Mouse (Mus musculus): ENCODE measurements around the gene Hectd4. TPM values are rescaled to one million over a fixed set of nuclear protein-coding genes. Genes with fewer than 3 reads are reported as not detected.

The Hectd4 gene
- total and polyA plus RNA-seq, 3 experiments: 2.1 to 7.8 (median 6.0) TPM

DNA sequence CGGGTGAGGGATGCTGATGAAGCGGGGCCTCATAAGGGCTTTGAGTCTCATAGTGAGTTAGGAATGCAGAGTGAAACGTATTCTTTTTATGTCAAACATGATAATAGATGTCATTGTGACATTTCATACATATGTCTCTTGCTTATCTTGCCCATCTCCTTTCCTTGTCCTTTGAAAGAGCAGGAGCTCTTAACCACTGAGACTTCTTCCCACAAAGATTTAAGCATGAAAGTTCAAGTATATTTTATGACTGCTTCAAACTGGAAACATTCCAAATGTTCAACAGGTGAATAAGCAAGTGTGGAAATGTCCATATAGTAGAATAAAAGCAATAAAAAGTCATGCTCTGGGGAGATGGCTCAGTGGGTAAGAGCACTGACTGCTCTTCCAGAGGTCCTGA, 6.4 kb downstream of the Hectd4 start:
- H3K79me2 ChIP-seq (replicated peaks; ENCODE audit: control insufficient read depth, extremely low read depth, insufficient read depth, poor library complexity, severe bottlenecking): peaks cover 13% of the 10 kb centered on the region
- H3K27me3 ChIP-seq (replicated peaks): no peaks in the 10 kb centered on the region
- H3K4me2 ChIP-seq (ENCODE audit: insufficient read depth, low read depth, poor library complexity, severe bottlenecking): no peak overlapping the region
- dilution Hi-C loops (cut with MboI; ENCODE audit: extremely low pct_ligation_motif_present, extremely low pct_unique_long_range_greater_than_20kb, low sequenced_read_pairs): no loop called here
- H3K36me3 ChIP-seq (replicated peaks in 1 of 2; ENCODE audit: control insufficient read depth in 1 of 2, insufficient read depth in 1 of 2, low read length in 1 of 2): peaks cover 0 to 11% of the 10 kb centered on the region in 2 experiments
- peaks cover 17 to 56% of the 10 kb centered on the region in 2 experiments for H3K4me1 ChIP-seq (ENCODE audit: control insufficient read depth in 1 of 2, insufficient read depth in 2 of 2)
- no peak overlapping the region for H3K27ac ChIP-seq (ENCODE audit: insufficient read depth, low read depth)
- TF ChIP-seq USF1 (IDR thresholded peaks at IDR 0.05; ENCODE audit: low read depth, low read length) (no peak), JUND (conservative IDR thresholded peaks at IDR 0.05; ENCODE audit: low read depth, low read length) (no peak), NRF1 (IDR thresholded peaks at IDR 0.05; ENCODE audit: low read depth, low read length) (no peak), MYC (IDR thresholded peaks at IDR 0.05; ENCODE audit: low read depth, low read length) (no peak), POLR2AphosphoS2 (IDR thresholded peaks at IDR 0.05; ENCODE audit: low read depth, low read length) (no peak), JUN (IDR thresholded peaks at IDR 0.05; ENCODE audit: insufficient read depth, low read depth, low read length) (no peak)
- H3K9ac ChIP-seq (ENCODE audit: insufficient read depth, low read depth): no peak overlapping the region
- no peaks in the 10 kb centered on the region for H3K9me3 ChIP-seq (replicated peaks; ENCODE audit: low read length)
- DNase-seq (ENCODE audit: extremely low read depth): no peak
- in situ Hi-C loops (cut with MboI; ENCODE audit: low pct_ligation_motif_present, low pct_unique_long_range_greater_than_20kb, low sequenced_read_pairs): loop anchor here (5.0 kb wide), 1 partner anchor 41 kb away; no protein-coding TSS in a partner anchor
- H3K4me3 ChIP-seq (replicated peaks in 1 of 3; ENCODE audit: low read depth in 2 of 3, low read length in 2 of 3, poor library complexity in 1 of 3): no peak overlapping the region

DNA sequence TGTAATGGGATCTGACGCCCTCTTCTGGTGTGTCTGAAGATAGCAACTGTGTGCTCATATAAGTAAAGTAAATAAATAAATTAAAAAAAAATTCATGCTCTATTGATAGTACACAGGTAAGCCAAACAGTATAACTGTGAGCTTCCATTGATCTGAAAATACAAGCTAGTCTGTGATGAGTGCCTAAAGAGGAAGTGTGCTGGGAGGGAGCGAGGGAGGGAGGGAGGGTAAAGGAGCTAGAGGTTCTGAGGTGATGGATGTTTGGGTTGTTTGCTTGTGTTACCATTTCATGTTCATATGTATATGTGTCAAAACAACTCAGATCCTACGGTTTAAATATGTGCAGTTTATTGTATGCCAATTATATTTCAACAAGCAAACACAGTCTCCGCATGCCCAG, 6.8 kb downstream of the Hectd4 start:
- Histone ChIP-seq H3K9me3 (replicated peaks; ENCODE audit: low read length) (no peaks in the 10 kb centered on the region), H3K4me1 (ENCODE audit: control insufficient read depth in 1 of 2, insufficient read depth in 2 of 2) (peaks cover 17 to 52% of the 10 kb centered on the region in 2 experiments), H3K79me2 (replicated peaks; ENCODE audit: control insufficient read depth, extremely low read depth, insufficient read depth, poor library complexity, severe bottlenecking) (peaks cover 10% of the 10 kb centered on the region), H3K36me3 (replicated peaks in 1 of 2; ENCODE audit: control insufficient read depth in 1 of 2, insufficient read depth in 1 of 2, low read length in 1 of 2) (peaks cover 0 to 11% of the 10 kb centered on the region in 2 experiments), H3K4me2 (ENCODE audit: insufficient read depth, low read depth, poor library complexity, severe bottlenecking) (peak overlapping the region; percentile 30; the same call in 1 of the 2 replicates), H3K27ac (ENCODE audit: insufficient read depth, low read depth) (no peak overlapping the region), H3K9ac (ENCODE audit: insufficient read depth, low read depth) (no peak overlapping the region), H3K4me3 (replicated peaks in 1 of 3; ENCODE audit: low read depth in 2 of 3, low read length in 2 of 3, poor library complexity in 1 of 3) (no peak overlapping the region), H3K27me3 (replicated peaks) (no peaks in the 10 kb centered on the region)
- no peak for DNase-seq (ENCODE audit: extremely low read depth)
- in situ Hi-C loops (cut with MboI; ENCODE audit: low pct_ligation_motif_present, low pct_unique_long_range_greater_than_20kb, low sequenced_read_pairs) (loop anchor here (5.0 kb wide), 1 partner anchor 40 kb away; no protein-coding TSS in a partner anchor), dilution Hi-C loops (cut with MboI; ENCODE audit: extremely low pct_ligation_motif_present, extremely low pct_unique_long_range_greater_than_20kb, low sequenced_read_pairs) (no loop called here)
- TF ChIP-seq IRF4 (IDR thresholded peaks at IDR 0.05; ENCODE audit: low read depth, low read length): no peak
- no peak for TF ChIP-seq MEF2A (IDR thresholded peaks at IDR 0.05; ENCODE audit: borderline replicate concordance, low read depth, low read length)
- TF ChIP-seq SIN3A (IDR thresholded peaks at IDR 0.05; ENCODE audit: low read length): no peak
- TF ChIP-seq MXI1 (IDR thresholded peaks at IDR 0.05; ENCODE audit: low read depth, low read length): no peak
- TF ChIP-seq CHD2 (IDR thresholded peaks at IDR 0.05; ENCODE audit: low read length): no peak
- no peak for TF ChIP-seq TBP (conservative IDR thresholded peaks at IDR 0.05; ENCODE audit: low read depth, low read length)
- no peak for TF ChIP-seq HCFC1 (IDR thresholded peaks at IDR 0.05; ENCODE audit: low read depth, low read length)
- TF ChIP-seq NELFE (IDR thresholded peaks at IDR 0.05; ENCODE audit: low read depth, low read length): no peak
- TF ChIP-seq POLR2A (IDR thresholded peaks at IDR 0.05; ENCODE audit: low read depth, low read length): no peak
